Mouse (Mus musculus) embryonic fibroblast, embryonic 13.5 days (primary cell): ENCODE data around the gene Zbtb22. TPM values are rescaled to one million over a fixed set of nuclear protein-coding genes. Genes with fewer than 3 reads are reported as not detected.

ENCODE experiments used
- H3K27ac ChIP-seq: 2 replicates; pipeline ENCODE4 v1.5.1; 2012; ENCODE audit warnings: low read length, control low read depth, inconsistent platforms; ENCODE audit not compliant: insufficient read depth
- H3K4me1 ChIP-seq: 2 replicates; pipeline ENCODE4 v1.6.1; 2011; ENCODE audit warnings: low read length; ENCODE audit not compliant: control insufficient read depth, insufficient read depth
- H3K4me3 ChIP-seq: 2 replicates; pipeline ENCODE4 v1.5.1; 2011; ENCODE audit warnings: mild to moderate bottlenecking, control low read depth, low read length; ENCODE audit not compliant: insufficient read depth
- CTCF ChIP-seq: IDR thresholded peaks from 2 replicates; pipeline ENCODE4 v1.5.1; 2011; ENCODE audit warnings: mild to moderate bottlenecking, control low read depth, low read length, moderate library complexity, borderline replicate concordance; ENCODE audit not compliant: insufficient read depth
- POLR2A ChIP-seq: IDR thresholded peaks from 2 replicates; pipeline ENCODE4 v1.6.1; 2011; ENCODE audit warnings: low read depth, mild to moderate bottlenecking, control low read depth, low read length, moderate library complexity
- polyA plus RNA-seq: library from polyadenylated mRNA; stranded (reverse); fragments of >200 nt; gene quantifications from 2 replicates; pipeline ENCODE4 v1.2.4, GENCODE M21; 2011; ENCODE audit warnings: low read depth; ENCODE audit not compliant: missing spikeins, insufficient read length

The Zbtb22 gene
- polyA plus RNA-seq, 1 experiment: 22.2 TPM

DNA sequence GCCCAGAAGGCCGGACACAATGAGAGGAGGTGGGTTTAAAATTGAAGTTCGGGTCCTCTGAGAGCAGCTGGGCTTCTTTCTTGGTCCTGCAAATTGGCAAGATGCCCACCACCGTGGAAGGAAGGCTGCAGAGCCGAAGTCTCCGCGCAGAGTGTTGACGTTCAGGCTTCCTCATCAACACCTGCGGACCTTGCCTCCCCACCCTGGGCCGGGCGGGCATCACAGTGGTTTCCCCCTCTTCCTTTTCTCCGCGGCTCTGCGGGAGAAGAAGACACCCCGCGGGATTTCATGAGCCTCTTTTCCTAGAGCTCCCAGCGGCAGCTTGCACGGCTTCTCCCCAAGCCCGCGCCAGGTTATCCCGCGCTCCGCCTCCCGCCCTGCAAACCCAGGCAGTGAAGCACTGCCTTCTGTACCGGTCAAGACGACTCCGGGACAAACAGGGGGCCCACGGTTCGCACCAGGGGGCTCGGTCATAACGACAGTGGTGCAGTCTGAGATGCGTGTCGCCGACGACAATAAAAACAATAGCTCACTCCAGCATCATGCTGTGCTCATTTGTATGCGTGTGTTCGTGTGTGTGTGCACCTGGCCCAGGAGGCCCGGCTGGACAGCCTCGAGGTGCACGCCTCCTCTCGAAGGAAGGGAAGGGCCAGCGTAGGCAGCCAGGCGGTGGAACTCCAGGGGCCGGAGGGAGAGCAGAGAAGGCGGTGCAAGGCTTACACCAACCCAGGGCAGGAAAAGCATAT is 7.2 kb upstream of the Zbtb22 start:
- Histone ChIP-seq H3K27ac (peak overlapping the region; percentile 11; the same call in 1 of the 2 replicates), H3K4me1 (no peaks in the 10 kb centered on the region), H3K4me3 (peak overlapping the region; percentile 58)
- no peak for TF ChIP-seq POLR2A
- no peak for TF ChIP-seq CTCF

DNA sequence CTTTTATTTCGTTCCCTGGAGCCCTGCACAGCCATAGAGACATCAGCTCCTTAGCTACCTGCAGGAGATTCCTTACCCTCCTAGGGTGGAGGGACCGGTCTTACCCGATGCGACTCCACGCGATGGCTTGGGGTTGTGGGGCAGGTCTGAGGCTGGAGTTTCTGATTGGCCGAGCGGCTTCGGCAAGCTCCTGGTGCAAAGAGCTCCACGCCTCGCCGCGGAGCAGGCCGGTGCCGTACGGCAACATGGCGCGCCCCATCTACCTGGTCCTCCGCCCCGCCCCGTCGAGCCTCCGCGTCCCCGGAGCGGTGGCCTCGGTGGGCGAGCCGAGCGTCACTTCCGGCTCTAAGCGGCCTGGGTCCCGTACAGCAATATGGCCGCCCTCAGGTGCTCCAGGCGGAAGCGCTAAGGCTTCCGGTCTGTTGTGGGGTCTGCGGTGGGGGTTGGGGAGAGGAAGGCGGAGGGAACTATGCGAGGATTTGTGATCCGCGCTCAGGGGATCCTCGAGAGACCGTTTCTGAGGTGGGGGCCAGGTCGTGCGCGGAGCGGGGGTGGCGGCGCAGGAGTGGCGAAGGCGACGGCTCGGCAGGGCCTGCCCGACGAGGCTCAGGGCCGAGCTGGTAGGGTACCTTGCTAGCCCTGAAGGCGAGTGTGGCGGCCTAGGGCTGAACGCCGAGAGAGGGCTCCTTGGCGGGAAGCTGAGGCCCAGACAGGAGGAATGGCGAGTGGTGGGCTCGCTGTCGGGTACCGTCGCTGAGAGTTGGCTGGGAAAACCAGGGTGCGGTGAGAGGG is 6.4 kb upstream of the Zbtb22 start, which contains the start of gene Daxx:
Gene Daxx (plus strand): TSS at position 338 of the 792 bp plus-strand sequence.
- Histone ChIP-seq H3K27ac (peak within 1 kb of the TSS; percentile 61), H3K4me1 (no peaks in the 10 kb centered on the region), H3K4me3 (peak within 1 kb of the TSS; percentile 74)
- TF ChIP-seq POLR2A (peak; percentile 88), CTCF (no peak)

DNA sequence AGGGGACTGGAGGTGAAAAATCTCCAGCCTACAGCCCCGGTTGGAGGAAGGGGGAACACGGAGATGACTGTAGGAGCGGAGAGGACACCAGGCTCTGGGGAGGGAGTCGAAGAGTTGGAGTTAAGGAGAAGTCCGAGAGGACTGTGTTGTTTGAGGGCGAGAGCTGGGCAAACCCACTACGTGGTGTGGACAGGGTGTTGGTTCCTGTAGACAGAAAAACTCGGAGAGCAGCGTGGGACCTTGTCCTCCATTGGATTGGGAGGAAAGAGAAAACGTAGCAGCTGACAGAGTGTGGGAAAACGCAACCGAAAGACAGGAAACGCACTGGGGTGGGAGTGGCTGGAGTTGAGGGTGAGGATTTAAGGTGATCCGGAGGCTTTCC is 5.8 kb upstream of the Zbtb22 start:
- H3K4me1 ChIP-seq: no peaks in the 10 kb centered on the region
- TF ChIP-seq POLR2A (peak; percentile 77), CTCF (no peak)

DNA sequence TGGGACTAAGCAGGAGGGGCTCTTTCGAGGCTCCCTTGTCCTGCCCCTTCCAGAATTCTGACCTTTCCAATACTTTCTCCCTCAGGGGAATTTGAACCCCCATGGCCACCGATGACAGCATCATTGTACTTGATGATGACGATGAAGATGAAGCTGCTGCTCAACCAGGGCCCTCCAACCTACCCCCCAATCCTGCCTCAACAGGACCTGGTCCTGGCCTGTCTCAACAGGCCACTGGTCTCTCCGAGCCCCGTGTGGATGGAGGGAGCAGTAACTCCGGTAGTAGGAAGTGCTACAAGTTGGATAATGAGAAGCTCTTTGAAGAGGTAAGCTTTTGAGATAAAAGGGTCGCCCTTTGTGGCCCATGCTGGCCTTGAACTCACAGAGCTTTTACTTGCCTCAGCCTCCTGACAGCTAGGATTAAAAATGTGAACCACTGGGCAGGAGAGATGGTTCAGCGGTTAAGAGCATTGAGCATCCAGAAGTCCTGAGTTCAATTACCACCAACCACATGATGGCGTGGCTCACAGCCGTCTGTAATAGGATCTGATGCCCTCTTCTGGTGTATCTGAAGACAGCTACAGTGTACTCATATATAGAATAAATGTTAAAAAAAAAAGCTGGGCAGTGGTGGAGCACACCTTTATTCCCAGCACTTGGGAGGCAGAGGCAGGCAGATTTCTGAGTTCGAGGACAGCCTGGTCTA is 5.2 kb upstream of the Zbtb22 start:
- no peak for TF ChIP-seq POLR2A
- no peak for TF ChIP-seq CTCF
- Histone ChIP-seq H3K4me1 (peaks cover 3% of the 10 kb centered on the region; the same call in 1 of the 2 replicates), H3K27ac (peak overlapping the region; percentile 61; the same call in 1 of the 2 replicates), H3K4me3 (peak overlapping the region; percentile 74)

More for the DNA sequence above, 5.8 kb upstream of the Zbtb22 start:
- H3K27ac ChIP-seq: peak overlapping the region; percentile 61
- H3K4me3 ChIP-seq: peak overlapping the region; percentile 74

DNA sequence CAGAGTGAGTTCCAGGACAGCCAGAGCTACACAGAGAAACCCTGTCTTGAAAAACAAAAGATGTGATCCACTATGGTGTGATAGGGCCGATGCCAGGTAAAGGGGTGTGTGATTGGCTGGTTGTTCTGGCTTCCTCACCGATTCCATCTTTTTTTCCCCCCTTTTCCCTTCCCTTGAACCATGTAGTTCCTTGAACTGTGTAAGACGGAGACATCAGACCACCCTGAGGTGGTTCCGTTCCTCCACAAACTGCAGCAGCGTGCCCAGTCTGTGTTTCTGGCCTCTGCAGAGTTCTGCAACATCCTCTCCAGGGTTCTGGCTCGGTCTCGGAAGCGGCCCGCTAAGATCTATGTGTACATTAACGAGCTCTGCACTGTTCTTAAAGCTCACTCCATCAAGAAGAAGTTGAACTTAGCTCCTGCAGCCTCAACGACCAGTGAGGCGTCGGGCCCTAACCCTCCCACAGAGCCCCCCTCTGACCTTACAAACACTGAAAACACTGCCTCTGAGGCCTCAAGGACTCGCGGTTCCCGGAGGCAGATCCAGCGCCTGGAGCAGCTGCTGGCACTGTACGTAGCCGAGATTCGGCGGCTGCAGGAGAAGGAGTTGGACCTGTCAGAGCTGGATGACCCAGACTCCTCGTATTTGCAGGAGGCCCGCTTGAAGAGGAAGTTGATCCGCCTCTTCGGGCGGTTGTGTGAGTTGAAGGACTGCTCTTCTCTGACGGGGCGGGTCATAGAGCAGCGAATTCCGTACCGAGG is 4.5 kb upstream of the Zbtb22 start:
- TF ChIP-seq CTCF (no peak), POLR2A (no peak)
- no peak overlapping the region for H3K27ac ChIP-seq
- H3K4me3 ChIP-seq: no peak overlapping the region
- H3K4me1 ChIP-seq: peaks cover 3% of the 10 kb centered on the region; the same call in 1 of the 2 replicates

DNA sequence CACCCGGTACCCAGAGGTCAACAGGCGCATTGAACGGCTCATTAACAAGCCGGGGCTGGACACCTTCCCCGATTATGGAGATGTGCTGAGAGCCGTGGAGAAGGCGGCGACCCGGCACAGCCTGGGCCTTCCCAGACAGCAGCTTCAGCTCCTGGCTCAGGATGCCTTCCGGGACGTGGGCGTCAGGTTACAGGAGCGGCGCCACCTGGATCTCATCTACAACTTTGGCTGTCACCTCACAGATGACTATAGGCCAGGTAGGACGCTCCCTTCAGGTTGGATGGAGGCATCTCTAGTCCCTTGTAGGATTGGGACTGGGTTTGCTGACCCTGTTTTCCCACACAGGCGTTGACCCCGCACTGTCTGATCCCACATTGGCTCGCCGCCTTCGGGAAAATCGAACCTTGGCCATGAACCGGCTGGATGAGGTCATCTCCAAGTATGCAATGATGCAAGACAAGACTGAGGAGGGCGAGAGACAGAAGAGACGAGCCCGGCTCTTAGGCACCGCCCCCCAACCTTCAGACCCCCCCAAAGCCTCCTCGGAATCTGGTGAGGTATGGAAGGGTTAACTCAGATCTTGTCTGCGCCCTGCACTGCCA is 3.8 kb upstream of the Zbtb22 start:
- no peak overlapping the region for H3K27ac ChIP-seq
- H3K4me1 ChIP-seq: peaks cover 3% of the 10 kb centered on the region; the same call in 1 of the 2 replicates
- no peak overlapping the region for H3K4me3 ChIP-seq
- TF ChIP-seq CTCF (no peak), POLR2A (no peak)

DNA sequence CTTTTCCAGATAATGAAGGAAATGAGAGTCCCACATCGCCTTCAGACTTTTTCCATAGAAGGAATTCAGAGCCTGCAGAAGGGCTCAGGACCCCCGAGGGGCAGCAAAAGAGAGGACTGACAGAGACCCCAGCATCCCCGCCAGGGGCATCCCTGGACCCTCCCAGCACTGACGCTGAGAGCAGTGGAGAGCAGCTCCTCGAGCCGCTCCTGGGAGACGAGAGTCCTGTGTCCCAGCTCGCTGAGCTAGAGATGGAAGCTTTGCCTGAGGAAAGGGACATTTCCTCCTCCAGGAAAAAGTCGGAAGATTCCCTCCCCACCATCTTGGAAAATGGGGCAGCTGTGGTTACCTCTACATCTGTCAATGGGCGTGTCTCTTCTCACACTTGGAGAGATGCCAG is 2.4 kb upstream of the Zbtb22 start:
- H3K27ac ChIP-seq: no peak overlapping the region
- H3K4me3 ChIP-seq: no peak overlapping the region
- no peak for TF ChIP-seq POLR2A
- no peak for TF ChIP-seq CTCF
- H3K4me1 ChIP-seq: peaks cover 3% of the 10 kb centered on the region; the same call in 1 of the 2 replicates

DNA sequence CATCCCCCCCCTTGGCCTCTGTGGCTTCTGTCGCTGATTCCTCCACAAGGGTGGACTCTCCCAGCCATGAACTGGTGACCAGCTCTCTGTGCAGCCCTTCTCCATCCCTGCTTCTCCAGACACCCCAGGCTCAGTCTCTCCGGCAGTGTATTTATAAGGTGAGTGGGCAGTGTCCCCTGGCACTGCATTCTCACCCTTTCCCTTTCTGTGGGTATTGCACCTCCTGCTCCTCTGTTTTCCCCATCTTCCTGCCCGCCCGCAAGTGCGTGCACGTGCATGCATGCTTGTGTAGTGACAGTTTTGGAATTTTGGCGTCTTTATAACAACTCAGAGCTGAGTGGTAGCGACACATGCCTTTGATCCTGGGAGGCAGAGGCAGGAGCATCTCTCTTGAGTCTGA is 1.8 kb upstream of the Zbtb22 start:
- no peak overlapping the region for H3K27ac ChIP-seq
- no peak overlapping the region for H3K4me3 ChIP-seq
- TF ChIP-seq POLR2A (no peak), CTCF (no peak)
- peaks cover 3% of the 10 kb centered on the region; the same call in 1 of the 2 replicates for H3K4me1 ChIP-seq
